Mouse (Mus musculus) lung, embryonic 14.5 days (tissue): ENCODE data around the gene Dzip1l. TPM values are rescaled to one million over a fixed set of nuclear protein-coding genes. Genes with fewer than 3 reads are reported as not detected.
A peak's percentile ranks its signal among the peaks of the same experiment; 100 is the strongest.

Experiments
- ATAC-seq: fragments of 200-750 bp; cut with Nextera tagmentation; 2 replicates; pipeline ENCODE4 v1.8.0; 2017; ENCODE audit warnings: mild to moderate bottlenecking, moderate TSS enrichment, moderate library complexity; ENCODE audit not compliant: insufficient read depth
- DNase-seq: peaks from one replicate; pipeline ENCODE4 v3.0.0-alpha.2; 2015
- H3K27ac ChIP-seq: fragments of 300-500 bp; sonication (generic); 2 replicates; pipeline ENCODE4 v1.5.1; 2014; ENCODE audit warnings: low read depth, mild to moderate bottlenecking, moderate library complexity
- H3K27me3 ChIP-seq: fragments of 300-500 bp; sonication (generic); 2 replicates; pipeline ENCODE4 v1.6.1; 2014; ENCODE audit warnings: low read length, control low read depth; ENCODE audit not compliant: insufficient read depth
- H3K36me3 ChIP-seq: fragments of 300-500 bp; sonication (generic); 2 replicates; pipeline ENCODE4 v1.6.1; 2014; ENCODE audit warnings: control low read depth; ENCODE audit not compliant: insufficient read depth
- H3K4me1 ChIP-seq: fragments of 300-500 bp; sonication (generic); 2 replicates; pipeline ENCODE4 v1.6.1; 2014; ENCODE audit warnings: antibody characterized with exemption, control low read depth; ENCODE audit not compliant: insufficient read depth
- H3K4me2 ChIP-seq: fragments of 300-500 bp; sonication (generic); 2 replicates; pipeline ENCODE4 v1.6.1; 2014; ENCODE audit warnings: mild to moderate bottlenecking
- H3K4me3 ChIP-seq: fragments of 300-500 bp; sonication (generic); 2 replicates; pipeline ENCODE4 v1.5.1; 2014; ENCODE audit warnings: low read depth, low read length
- H3K9ac ChIP-seq: fragments of 300-500 bp; sonication (generic); 2 replicates; pipeline ENCODE4 v1.6.1; 2014
- H3K9me3 ChIP-seq: fragments of 300-500 bp; sonication (generic); 2 replicates; pipeline ENCODE4 v1.6.1; 2016; ENCODE audit warnings: low read depth, low read length, control low read depth
- CTCF ChIP-seq: IDR thresholded peaks from 2 replicates; pipeline ENCODE4 v1.5.1; 2016; ENCODE audit warnings: antibody characterized with exemption, low read depth
- WGBS: fragments of 180-500 bp; shearing (Covaris S2); extraction: QIAGEN DNeasy Blood & Tissue Kit; methylation state at CpG from one replicate; pipeline ENCODE4 v1.1.7; 2014; 5-methylcytosine and 5-hydroxymethylcytosine counted together
- polyA plus RNA-seq: library from polyadenylated mRNA; unstranded; fragments of >200 nt; fragmentation: Nextera tagmentation; extraction: Ambion mirVana; gene quantifications from 2 replicates; pipeline ENCODE4 v1.2.1, GENCODE M21; 2014

Dzip1l gene
- polyA plus RNA-seq, 1 experiment from 2014 or later = 33.1 TPM

- WGBS = 40% methylated on average over 6 of the region's 6 CpGs
- Histone ChIP-seq H3K27ac (no peak overlapping the region), H3K9ac (no peak overlapping the region), H3K4me1 (no peaks in the 10 kb centered on the region), H3K36me3 (peaks cover 87% of the 10 kb centered on the region), H3K4me3 (no peak overlapping the region), H3K27me3 (no peaks in the 10 kb centered on the region), H3K4me2 (no peak overlapping the region), H3K9me3 (no peaks in the 10 kb centered on the region)
- ATAC-seq (no peak), DNase-seq (peak; percentile 55)
- no peak for TF ChIP-seq CTCF
Observed at GRCm38 (mm10) chr9:99645416-99645815, 16.1 kb downstream of the Dzip1l start.

GRCm38 (mm10) chr9:99646102-99646501 lies 16.8 kb downstream of the Dzip1l start:
- no peak overlapping the region for H3K9ac ChIP-seq

DNA sequence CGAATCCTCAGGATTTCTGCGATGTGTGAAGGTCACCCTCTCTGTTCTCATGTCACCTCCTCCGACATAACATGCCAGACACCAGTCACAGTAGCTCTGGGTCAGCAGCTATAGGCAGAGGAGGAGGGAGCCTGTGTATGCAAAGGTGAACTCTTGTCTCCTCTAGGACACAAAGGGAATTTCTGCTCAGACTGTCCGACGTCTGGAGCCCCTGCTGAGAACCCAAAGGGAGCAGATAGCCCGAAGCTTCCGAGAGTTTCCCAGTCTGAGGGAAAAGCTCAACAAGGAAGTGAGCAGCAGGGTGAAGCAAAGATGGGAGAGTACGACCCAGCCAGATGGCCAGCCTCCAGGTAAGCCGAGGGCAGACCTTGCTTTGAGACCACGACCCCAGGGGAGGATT lies 31.5 kb downstream of the Dzip1l start:
- ATAC-seq (no peak), DNase-seq (no peak)
- no peak for TF ChIP-seq CTCF
- H3K27me3 ChIP-seq = no peaks in the 10 kb centered on the region
- H3K4me3 ChIP-seq = no peak overlapping the region
- 83% methylated on average over 10 of the region's 10 CpGs for WGBS
- H3K27ac ChIP-seq = no peak overlapping the region
- H3K4me2 ChIP-seq = no peak overlapping the region
- no peaks in the 10 kb centered on the region for H3K9me3 ChIP-seq
- H3K4me1 ChIP-seq = no peaks in the 10 kb centered on the region
- no peak overlapping the region for H3K9ac ChIP-seq
- H3K36me3 ChIP-seq = peaks cover 85% of the 10 kb centered on the region

More at GRCm38 (mm10) chr9:99646102-99646501, 16.8 kb downstream of the Dzip1l start:
- H3K27ac ChIP-seq = no peak overlapping the region
- no peaks in the 10 kb centered on the region for H3K27me3 ChIP-seq
- H3K4me1 ChIP-seq = no peaks in the 10 kb centered on the region
- H3K4me3 ChIP-seq = no peak overlapping the region
- no peak overlapping the region for H3K4me2 ChIP-seq
- WGBS = 73% methylated on average over 6 of the region's 6 CpGs
- no peak for TF ChIP-seq CTCF
- H3K9me3 ChIP-seq = no peaks in the 10 kb centered on the region
- DNase-seq = no peak
- peaks cover 90% of the 10 kb centered on the region for H3K36me3 ChIP-seq
- no peak for ATAC-seq

GRCm38 (mm10) chr9:99661606-99662166 lies 32.4 kb downstream of the Dzip1l start:
- WGBS = 69% methylated on average over 16 of the region's 16 CpGs
- TF ChIP-seq CTCF = no peak
- Histone ChIP-seq H3K36me3 (peaks cover 85% of the 10 kb centered on the region), H3K9me3 (no peaks in the 10 kb centered on the region), H3K4me1 (no peaks in the 10 kb centered on the region), H3K4me2 (no peak overlapping the region), H3K27ac (no peak overlapping the region), H3K27me3 (no peaks in the 10 kb centered on the region), H3K9ac (no peak overlapping the region), H3K4me3 (no peak overlapping the region)
- no peak for DNase-seq
- ATAC-seq = no peak

GRCm38 (mm10) chr9:99662406-99662805 lies 33.1 kb downstream of the Dzip1l start:
- H3K36me3 ChIP-seq = peaks cover 85% of the 10 kb centered on the region
- no peaks in the 10 kb centered on the region for H3K27me3 ChIP-seq
- WGBS = 27% methylated on average over 7 of the region's 7 CpGs
- DNase-seq = peak; percentile 91
- no peak overlapping the region for H3K4me2 ChIP-seq
- peak; percentile 85 for TF ChIP-seq CTCF
- no peaks in the 10 kb centered on the region for H3K4me1 ChIP-seq
- no peaks in the 10 kb centered on the region for H3K9me3 ChIP-seq
- peak; percentile 49 for ATAC-seq
- no peak overlapping the region for H3K4me3 ChIP-seq
- no peak overlapping the region for H3K9ac ChIP-seq
- H3K27ac ChIP-seq = no peak overlapping the region

DNA sequence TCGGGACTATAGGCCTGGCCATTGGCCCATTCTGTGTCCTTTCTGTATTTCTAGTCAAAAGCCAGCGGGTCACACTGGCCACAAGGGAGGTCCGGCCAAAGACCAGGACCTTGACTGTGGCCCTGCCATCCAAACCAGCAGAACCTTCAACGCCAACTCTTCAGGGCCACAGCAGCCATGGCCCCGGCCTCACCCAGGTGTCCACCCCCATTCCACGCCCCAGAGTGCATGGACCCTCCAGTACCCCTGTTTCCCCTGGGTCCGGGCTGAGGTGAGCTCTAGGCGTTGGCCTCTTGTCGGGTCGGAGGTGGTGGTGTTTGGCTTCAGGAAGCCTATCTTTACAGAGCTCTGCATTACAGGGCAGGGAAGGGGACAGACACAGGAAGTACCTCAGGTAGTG lies 33.6 kb downstream of the Dzip1l start:
- Histone ChIP-seq H3K4me1 (no peaks in the 10 kb centered on the region), H3K4me2 (no peak overlapping the region), H3K27me3 (no peaks in the 10 kb centered on the region), H3K9me3 (no peaks in the 10 kb centered on the region), H3K9ac (no peak overlapping the region), H3K4me3 (no peak overlapping the region), H3K36me3 (peaks cover 85% of the 10 kb centered on the region), H3K27ac (no peak overlapping the region)
- ATAC-seq (no peak), DNase-seq (no peak)
- 88% methylated on average over 10 of the region's 10 CpGs for WGBS
- no peak for TF ChIP-seq CTCF

GRCm38 (mm10) chr9:99667596-99667995 lies 38.3 kb downstream of the Dzip1l start:
- 74% methylated on average over 8 of the region's 8 CpGs for WGBS

More at GRCm38 (mm10) chr9:99667596-99667995, 38.3 kb downstream of the Dzip1l start:
- Histone ChIP-seq H3K27me3 (no peaks in the 10 kb centered on the region), H3K27ac (no peak overlapping the region), H3K36me3 (peaks cover 84% of the 10 kb centered on the region), H3K4me1 (no peaks in the 10 kb centered on the region), H3K4me2 (no peak overlapping the region), H3K9me3 (no peaks in the 10 kb centered on the region), H3K4me3 (no peak overlapping the region), H3K9ac (no peak overlapping the region)
- ATAC-seq (no peak), DNase-seq (no peak)
- TF ChIP-seq CTCF = no peak
